Mouse (Mus musculus): ENCODE results near the gene Lsp1.

The Lsp1 gene

GRCm38 (mm10) chr7:142520331-142520730 is 59.7 kb downstream of the Lsp1 start:
- no peaks in the 10 kb centered on the region for H3K9me3 ChIP-seq (ENCODE audit: low read length)
- no peaks in the 10 kb centered on the region for H3K36me3 ChIP-seq (ENCODE audit: insufficient read depth, low read length)
- H3K4me1 ChIP-seq (replicated peaks; ENCODE audit: low read depth, low read length), result peaks cover 9% of the 10 kb centered on the region
- H3K4me3 ChIP-seq (replicated peaks; ENCODE audit: low read length), result no peak overlapping the region
- no peak for TF ChIP-seq CTCF (conservative IDR thresholded peaks at IDR 0.05; ENCODE audit: low read length)
- TF ChIP-seq NANOG (IDR thresholded peaks at IDR 0.05; ENCODE audit: borderline replicate concordance, low read length), result no peak
- no peak for TF ChIP-seq POU5F1 (IDR thresholded peaks at IDR 0.05; ENCODE audit: borderline replicate concordance, low read length)
- H3K27me3 ChIP-seq (ENCODE audit: insufficient read depth, low read length), result peaks cover 18% of the 10 kb centered on the region

GRCm38 (mm10) chr7:142522352-142522751 is 61.7 kb downstream of the Lsp1 start:
- Histone ChIP-seq H3K4me3 (replicated peaks; ENCODE audit: low read length) (no peak overlapping the region), H3K36me3 (ENCODE audit: insufficient read depth, low read length) (no peaks in the 10 kb centered on the region), H3K9me3 (ENCODE audit: low read length) (no peaks in the 10 kb centered on the region), H3K4me1 (replicated peaks; ENCODE audit: low read depth, low read length) (peaks cover 16% of the 10 kb centered on the region), H3K27me3 (ENCODE audit: insufficient read depth, low read length) (peaks cover 22% of the 10 kb centered on the region)
- no peak for TF ChIP-seq NANOG (IDR thresholded peaks at IDR 0.05; ENCODE audit: borderline replicate concordance, low read length)
- no peak for TF ChIP-seq POU5F1 (IDR thresholded peaks at IDR 0.05; ENCODE audit: borderline replicate concordance, low read length)
- peak; percentile 61 for TF ChIP-seq CTCF (conservative IDR thresholded peaks at IDR 0.05; ENCODE audit: low read length)

- TF ChIP-seq NANOG (IDR thresholded peaks at IDR 0.05; ENCODE audit: borderline replicate concordance, low read length), result no peak
- no peak for TF ChIP-seq POU5F1 (IDR thresholded peaks at IDR 0.05; ENCODE audit: borderline replicate concordance, low read length)
- TF ChIP-seq CTCF (conservative IDR thresholded peaks at IDR 0.05; ENCODE audit: low read length), result no peak
- Histone ChIP-seq H3K27me3 (ENCODE audit: insufficient read depth, low read length) (peaks cover 25% of the 10 kb centered on the region), H3K4me3 (replicated peaks; ENCODE audit: low read length) (no peak overlapping the region), H3K4me1 (replicated peaks; ENCODE audit: low read depth, low read length) (peaks cover 16% of the 10 kb centered on the region), H3K9me3 (ENCODE audit: low read length) (no peaks in the 10 kb centered on the region), H3K36me3 (ENCODE audit: insufficient read depth, low read length) (no peaks in the 10 kb centered on the region)
Measured at GRCm38 (mm10) chr7:142523200-142523990, 62.8 kb downstream of the Lsp1 start.

GRCm38 (mm10) chr7:142525342-142526178 is 65.0 kb downstream of the Lsp1 start:
- Histone ChIP-seq H3K9me3 (ENCODE audit: low read length) (no peaks in the 10 kb centered on the region), H3K27me3 (ENCODE audit: insufficient read depth, low read length) (peaks cover 35% of the 10 kb centered on the region), H3K4me1 (replicated peaks; ENCODE audit: low read depth, low read length) (peaks cover 16% of the 10 kb centered on the region), H3K4me3 (replicated peaks; ENCODE audit: low read length) (no peak overlapping the region), H3K36me3 (ENCODE audit: insufficient read depth, low read length) (no peaks in the 10 kb centered on the region)
- TF ChIP-seq POU5F1 (IDR thresholded peaks at IDR 0.05; ENCODE audit: borderline replicate concordance, low read length) (no peak), NANOG (IDR thresholded peaks at IDR 0.05; ENCODE audit: borderline replicate concordance, low read length) (no peak), CTCF (conservative IDR thresholded peaks at IDR 0.05; ENCODE audit: low read length) (no peak)

GRCm38 (mm10) chr7:142529350-142529749 is 68.7 kb downstream of the Lsp1 start:
- Histone ChIP-seq H3K27me3 (ENCODE audit: insufficient read depth, low read length) (peaks cover 48% of the 10 kb centered on the region), H3K4me3 (replicated peaks; ENCODE audit: low read length) (no peak overlapping the region), H3K36me3 (ENCODE audit: insufficient read depth, low read length) (no peaks in the 10 kb centered on the region), H3K4me1 (replicated peaks; ENCODE audit: low read depth, low read length) (peaks cover 27% of the 10 kb centered on the region), H3K9me3 (ENCODE audit: low read length) (no peaks in the 10 kb centered on the region)
- TF ChIP-seq CTCF (conservative IDR thresholded peaks at IDR 0.05; ENCODE audit: low read length), result no peak
- no peak for TF ChIP-seq NANOG (IDR thresholded peaks at IDR 0.05; ENCODE audit: borderline replicate concordance, low read length)
- no peak for TF ChIP-seq POU5F1 (IDR thresholded peaks at IDR 0.05; ENCODE audit: borderline replicate concordance, low read length)

- TF ChIP-seq NANOG (IDR thresholded peaks at IDR 0.05; ENCODE audit: borderline replicate concordance, low read length), result no peak
- no peak for TF ChIP-seq CTCF (conservative IDR thresholded peaks at IDR 0.05; ENCODE audit: low read length)
- no peak for TF ChIP-seq POU5F1 (IDR thresholded peaks at IDR 0.05; ENCODE audit: borderline replicate concordance, low read length)
- H3K4me3 ChIP-seq (replicated peaks; ENCODE audit: low read length), result peak overlapping the region; percentile 88; the same call in 1 of the 2 replicates
- H3K36me3 ChIP-seq (ENCODE audit: insufficient read depth, low read length), result peaks cover 15% of the 10 kb centered on the region
- no peaks in the 10 kb centered on the region for H3K9me3 ChIP-seq (ENCODE audit: low read length)
- H3K4me1 ChIP-seq (replicated peaks; ENCODE audit: low read depth, low read length), result peaks cover 40% of the 10 kb centered on the region
- H3K27me3 ChIP-seq (ENCODE audit: insufficient read depth, low read length), result peaks cover 39% of the 10 kb centered on the region
Measured at GRCm38 (mm10) chr7:142531973-142532521, 71.4 kb downstream of the Lsp1 start.

GRCm38 (mm10) chr7:142532671-142533058 is 72.1 kb downstream of the Lsp1 start, which contains the start of gene Mrpl23:
Gene Mrpl23 (plus strand): TSS chr7:142532686.
- Histone ChIP-seq H3K9me3 (ENCODE audit: low read length) (no peaks in the 10 kb centered on the region), H3K27me3 (ENCODE audit: insufficient read depth, low read length) (peaks cover 39% of the 10 kb centered on the region), H3K36me3 (ENCODE audit: insufficient read depth, low read length) (peaks cover 15% of the 10 kb centered on the region), H3K4me1 (replicated peaks; ENCODE audit: low read depth, low read length) (peaks cover 46% of the 10 kb centered on the region), H3K4me3 (replicated peaks; ENCODE audit: low read length) (peak within 1 kb of the TSS; percentile 88)
- TF ChIP-seq POU5F1 (IDR thresholded peaks at IDR 0.05; ENCODE audit: borderline replicate concordance, low read length), result no peak
- TF ChIP-seq NANOG (IDR thresholded peaks at IDR 0.05; ENCODE audit: borderline replicate concordance, low read length), result no peak
- TF ChIP-seq CTCF (conservative IDR thresholded peaks at IDR 0.05; ENCODE audit: low read length), result no peak

All from E14TG2a.4 (cell line).